Mouse (Mus musculus): ENCODE results near the gene Ninl.

The Ninl gene

DNA sequence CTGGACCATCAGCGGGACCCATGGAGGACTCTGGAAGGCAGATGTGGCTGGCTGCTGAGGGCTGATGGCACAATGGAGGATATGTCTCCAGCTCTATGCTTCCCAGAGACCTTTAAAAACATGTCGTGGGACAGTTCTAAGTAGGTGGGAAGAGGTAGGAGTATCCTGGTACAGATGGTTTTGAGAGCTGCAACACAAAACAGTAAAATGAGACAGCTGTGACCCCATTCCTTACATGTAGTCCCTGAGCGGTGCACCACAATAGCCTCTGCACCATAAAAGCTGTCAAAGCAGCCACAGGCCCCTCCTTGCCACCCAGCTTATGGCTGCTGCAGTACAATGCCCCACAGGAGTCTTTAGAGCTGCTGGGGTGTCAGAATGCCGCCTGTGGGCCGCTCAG is 41.6 kb downstream of the Ninl start:
- no peak for DNase-seq (ENCODE audit: low spot score in 2 of 2)

DNA sequence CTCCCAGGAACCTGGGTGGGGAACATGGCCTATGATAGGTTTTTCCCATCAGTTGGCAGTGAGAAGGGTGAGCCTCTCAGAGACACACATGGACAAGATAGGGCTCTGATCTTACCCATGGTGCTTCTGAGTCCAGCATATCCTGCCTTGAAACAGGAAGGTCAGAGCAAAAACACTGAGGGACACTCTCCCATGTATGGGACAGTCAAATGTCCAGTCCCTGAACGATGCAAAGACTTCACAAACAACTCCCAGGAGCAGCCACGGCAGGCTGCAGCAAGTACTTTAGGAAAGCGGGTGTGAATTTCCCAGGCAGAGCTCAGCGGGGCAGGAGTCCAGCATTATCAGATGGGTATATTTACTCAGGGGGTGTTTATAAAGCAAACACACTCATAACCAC is 43.9 kb downstream of the Ninl start:
- no peak for DNase-seq (ENCODE audit: low spot score in 2 of 2)

DNA sequence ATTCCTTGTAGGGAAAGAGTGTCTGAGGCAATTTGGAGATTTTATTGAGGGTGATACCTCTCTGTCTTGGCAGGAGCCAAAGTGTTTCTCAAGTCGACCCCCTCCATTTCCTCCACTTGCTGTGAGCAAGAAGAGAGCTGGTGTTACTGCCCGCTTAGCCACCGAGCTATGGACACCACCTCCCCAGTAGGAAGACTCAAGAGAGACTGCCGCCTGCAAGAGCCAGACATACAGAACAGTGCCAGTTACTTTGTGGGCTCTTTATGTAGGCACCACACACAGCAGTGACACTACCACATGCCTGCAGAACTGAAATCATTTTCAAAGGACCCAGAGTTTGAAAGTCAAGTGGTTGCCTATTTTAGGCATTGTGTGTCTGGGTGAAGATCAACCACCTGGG is 48.1 kb downstream of the Ninl start:
- DNase-seq (ENCODE audit: low spot score in 2 of 2): no peak

DNA sequence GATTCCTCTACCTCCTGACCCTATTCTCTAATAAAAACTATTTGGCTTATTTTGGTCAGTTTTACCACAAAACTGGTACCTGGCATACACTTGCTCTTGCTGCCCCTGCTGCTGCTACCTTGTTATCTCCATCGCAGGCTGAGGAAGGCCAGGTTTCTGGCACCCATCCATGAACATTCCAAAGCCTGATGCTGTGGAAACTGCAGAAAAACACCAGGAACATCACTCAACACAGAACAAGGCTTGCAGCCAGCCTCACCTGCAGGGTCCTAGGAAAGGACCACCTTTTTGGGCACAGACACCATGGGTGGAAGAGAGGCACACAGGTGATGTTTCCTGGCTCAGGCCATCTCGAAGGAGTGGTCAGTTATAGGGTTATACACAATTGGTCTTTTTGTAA is 48.7 kb downstream of the Ninl start:
- no peak for DNase-seq (ENCODE audit: low spot score in 2 of 2)

DNA sequence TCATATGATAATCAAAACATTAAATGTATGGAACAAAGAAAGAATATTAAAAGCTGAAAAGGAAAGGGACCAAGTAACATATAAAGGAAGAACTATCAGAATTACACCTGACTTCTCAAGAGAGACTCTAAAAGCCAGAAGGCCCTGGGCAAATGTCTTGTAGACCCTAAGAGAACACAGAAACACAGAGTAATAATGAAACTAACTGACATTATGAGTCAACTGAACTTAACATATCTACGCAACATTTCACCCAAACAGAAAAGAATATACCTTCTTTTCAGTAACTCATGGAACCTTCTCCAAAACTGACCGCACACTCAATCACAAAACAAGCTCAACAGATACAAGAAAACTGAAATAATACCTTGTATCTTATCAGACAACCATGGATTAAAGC is 53.8 kb downstream of the Ninl start:
- no peak for DNase-seq (ENCODE audit: low spot score in 2 of 2)

DNA sequence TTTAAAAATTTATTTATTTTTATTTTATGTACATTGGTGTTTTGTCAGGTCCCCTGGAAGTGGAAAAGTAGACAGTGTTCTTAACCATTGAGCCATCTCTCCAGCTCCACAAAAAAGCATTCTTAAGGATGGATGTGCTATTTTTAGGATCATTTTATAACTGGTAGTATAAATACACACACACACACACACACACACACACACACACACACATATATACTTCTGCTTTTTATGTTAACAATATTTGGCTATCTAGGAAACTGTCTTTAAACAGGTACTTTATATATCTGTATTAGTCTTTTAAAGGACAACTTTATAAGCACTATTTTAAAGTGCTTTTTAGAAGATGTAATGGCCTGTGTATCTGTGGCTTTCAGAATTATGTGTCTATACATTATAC is 57.1 kb downstream of the Ninl start:
- no peak for DNase-seq (ENCODE audit: low spot score in 2 of 2)

DNA sequence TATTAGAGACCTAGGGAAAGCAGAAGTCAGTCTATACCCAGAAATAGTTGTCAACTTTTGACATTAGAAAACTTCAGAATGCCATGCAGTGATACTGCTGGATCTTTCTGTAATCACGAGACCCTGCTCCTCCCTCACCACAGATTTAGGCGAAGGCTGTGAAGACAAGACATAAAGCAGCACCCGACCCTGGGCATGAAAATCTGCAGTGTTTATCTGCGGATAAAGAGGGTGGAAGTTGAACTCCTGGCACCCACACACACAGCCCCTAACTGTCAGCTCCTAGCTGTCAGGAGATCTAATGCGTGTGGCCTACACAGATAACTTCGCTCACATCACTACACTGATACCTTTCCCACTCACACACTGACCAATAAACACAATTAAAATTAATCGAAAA is 57.7 kb downstream of the Ninl start:
- no peak for DNase-seq (ENCODE audit: low spot score in 2 of 2)

DNA sequence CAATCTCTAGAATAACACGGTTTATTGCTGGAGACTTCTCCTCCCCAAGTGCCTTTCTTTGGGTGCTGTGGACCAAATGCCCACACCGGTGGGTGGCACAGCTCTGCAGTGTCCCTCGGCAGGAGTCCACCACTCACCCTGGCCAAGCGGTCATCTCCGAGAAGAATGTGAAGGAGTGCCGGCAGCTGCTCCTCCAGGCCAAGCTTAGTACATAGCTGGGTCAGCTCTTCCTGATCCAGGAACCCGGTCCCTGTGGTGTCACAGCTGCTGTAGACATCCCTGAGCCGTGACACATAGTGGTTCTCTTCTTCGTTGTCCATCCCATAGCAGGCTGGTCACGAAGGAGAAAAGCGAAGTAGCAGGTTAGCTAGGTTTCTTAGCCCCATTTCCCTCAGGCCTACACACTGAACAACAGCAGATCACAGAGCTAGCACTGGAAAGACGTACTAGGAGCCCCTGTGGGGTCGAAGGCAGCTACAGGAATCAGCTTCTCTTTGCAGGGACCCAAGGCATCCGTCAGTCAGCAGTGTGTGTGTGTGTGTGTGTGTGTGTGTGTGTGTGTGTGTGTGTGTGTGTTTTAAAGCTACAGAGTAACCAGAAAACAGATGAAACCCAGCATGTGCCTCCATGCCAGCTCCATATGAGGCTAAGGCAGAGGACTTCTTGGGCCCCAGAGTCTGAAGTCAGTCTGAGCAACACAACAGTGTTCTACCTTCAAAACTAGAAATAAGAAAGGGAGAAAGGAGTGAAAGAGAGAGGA is 59.1 kb downstream of the Ninl start:
- no peak for DNase-seq (ENCODE audit: low spot score in 2 of 2)

DNA sequence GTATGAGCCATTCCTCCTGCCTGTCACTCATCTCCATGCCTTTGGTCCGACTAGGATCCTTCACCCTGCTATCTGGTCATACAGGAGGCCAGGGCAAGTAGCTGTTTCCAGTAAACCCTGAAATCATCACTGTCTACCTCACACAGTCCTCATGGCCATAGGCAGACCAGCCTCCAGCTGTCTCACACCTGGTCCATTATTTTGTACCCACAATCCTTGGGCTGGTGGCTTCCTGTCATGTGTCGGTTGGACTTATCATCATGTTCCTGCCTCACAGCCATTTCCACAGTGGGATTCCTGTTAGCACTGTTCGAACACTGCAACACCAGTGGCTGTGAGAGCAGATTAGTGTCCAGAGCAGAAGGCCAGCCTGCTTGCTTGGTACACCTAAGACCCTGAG is 60.4 kb downstream of the Ninl start:
- DNase-seq (ENCODE audit: low spot score in 2 of 2): no peak

DNA sequence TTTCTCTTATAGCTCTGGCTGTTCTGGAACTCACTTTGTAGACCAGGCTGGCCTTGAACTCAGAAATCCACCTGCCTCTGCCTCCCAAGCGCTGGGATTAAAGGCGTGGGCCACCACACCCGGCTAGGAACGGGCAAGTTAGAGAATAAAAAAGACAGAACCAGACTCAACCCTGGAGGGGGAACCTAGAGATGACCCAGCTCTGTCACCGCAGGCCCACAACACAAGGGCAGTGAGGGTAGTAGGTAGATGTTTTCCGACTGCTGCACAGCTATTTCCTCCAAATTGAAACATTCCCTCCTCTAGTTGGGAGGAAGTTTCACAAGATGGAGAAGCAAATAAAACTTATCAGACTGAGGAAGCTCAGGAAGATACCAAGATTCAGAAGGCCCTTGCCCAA is 61.5 kb downstream of the Ninl start:
- DNase-seq (ENCODE audit: low spot score in 2 of 2): no peak

DNA sequence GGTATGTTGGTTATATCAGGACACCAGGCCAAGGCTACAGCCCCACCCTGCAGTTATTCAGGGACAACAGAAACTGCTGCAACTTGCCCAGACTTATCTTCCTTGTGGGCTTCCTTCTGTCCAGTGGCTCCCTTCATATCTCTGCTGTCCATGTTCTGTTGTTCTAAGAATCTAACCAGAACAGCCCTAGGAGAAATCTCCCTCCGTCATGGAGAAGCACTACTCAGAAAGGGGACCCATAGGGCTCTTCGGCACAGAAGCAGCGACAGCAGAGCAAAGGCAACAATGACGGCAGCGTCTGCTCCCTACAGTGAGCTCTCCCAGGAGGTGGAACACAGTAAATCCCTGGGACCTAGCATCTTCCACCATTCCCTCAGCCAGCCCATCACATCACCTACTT is 62.3 kb downstream of the Ninl start:
- no peak for DNase-seq (ENCODE audit: low spot score in 2 of 2)

DNA sequence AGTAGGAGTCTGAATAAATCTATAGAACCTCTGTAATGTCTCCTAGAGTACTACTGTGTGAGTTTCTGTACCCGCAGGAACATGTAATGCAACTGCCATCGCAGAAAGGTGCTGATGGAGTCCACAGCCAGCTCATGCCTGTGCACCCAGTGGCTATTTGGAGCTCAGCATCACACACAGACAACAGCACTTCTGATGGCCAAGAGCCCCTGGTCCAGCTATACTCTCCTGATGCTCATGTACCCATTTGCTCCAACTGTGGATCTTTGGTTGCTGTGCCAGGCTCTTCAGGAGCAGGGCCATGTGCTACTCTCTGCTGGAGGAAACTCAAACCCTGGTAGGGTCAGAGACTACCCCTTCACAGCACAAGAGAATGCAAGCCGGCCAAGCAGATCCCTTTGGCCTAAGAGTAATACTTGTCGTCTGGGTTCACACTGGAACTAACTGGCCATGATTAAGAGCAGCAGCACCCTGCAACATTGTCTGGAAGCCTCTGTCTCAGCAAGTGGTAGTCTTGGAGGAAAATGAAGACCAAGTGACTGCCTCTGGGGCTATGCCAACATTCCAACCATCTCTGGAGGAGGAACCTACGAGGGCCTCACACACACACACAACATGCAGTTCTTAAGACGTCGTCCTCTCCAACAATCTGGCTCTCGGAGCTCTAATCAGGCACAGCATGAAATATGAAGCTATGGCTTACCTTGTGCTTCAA is 65.6 kb downstream of the Ninl start:
- no peak for DNase-seq (ENCODE audit: low spot score in 2 of 2)

DNA sequence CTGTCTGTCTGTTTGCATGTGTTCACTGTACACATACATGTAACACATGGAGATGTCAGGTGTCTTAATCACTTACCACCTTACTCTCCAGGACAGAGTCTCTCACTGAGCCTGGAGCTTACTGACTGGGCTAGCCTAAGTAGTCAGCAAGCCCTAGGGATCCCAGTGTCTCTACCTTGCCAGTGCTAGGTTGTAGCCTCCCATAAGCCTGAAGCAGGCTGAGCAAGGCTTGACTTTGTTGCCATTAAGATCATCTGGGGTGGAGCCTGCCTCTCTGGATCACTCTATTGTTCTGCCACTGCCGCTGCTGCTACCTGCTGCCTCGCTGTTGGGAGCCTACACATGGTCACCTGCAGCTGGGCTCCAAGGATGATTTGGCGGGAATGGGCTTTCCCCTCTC is 66.5 kb downstream of the Ninl start:
- no peak for DNase-seq (ENCODE audit: low spot score in 2 of 2)

DNA sequence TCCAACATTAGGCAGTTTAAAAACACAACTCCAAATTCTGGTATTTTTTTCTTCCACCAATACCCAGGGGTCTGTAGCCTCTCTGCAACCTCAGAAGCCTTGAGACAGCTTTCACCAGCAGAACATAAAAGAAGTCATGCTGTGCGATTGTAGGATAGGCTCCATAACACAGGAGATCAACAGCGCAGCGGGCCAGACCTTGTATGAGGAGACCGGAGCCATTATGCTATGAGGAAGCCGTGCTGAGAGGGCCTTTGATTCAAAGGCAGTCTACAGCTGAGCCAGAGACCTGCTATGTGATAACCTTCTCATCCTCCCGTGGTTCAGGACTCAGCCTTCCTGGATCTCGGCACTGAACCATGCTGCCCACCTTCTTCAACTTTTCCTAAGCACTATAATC is 67.3 kb downstream of the Ninl start:
- no peak for DNase-seq (ENCODE audit: low spot score in 2 of 2)

DNA sequence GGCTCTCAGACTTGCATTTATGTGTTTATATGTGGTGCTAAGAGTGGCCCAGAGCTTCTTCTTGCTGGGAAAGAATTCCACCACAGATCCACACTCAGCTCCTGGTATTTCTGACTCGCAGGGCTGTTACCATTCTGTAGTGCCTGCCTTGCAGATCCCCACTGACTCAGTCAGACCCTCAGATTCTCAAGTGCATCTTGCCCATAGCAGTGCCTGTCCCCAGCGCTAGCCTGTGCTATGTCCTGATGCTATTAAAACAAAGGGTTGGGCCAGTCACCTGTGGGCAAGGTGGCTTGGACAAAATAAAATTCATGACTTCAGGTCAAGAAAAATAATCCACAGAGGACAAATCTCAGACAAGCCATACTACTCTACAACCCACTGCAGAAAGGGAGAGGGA is 70.0 kb downstream of the Ninl start:
- no peak for DNase-seq (ENCODE audit: low spot score in 2 of 2)

DNA sequence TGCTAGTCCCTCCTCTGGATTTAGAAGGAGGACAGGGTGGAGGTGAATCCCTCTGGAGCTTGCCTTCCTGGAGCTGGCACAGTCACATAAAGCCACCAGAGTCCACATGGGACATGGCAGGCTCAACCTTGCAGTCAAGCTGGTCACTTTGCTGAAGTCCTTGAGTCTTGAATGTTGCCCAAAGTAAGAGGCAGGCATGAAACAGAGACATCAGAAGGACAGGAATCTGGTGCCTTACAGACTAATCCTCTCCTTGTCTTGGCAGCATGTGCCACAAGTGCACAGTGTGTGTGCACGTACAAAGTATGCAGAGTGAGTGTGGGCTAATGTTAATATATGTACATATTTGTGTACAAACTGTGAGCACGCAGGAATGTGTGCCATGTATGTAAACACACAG is 71.7 kb downstream of the Ninl start:
- no peak for DNase-seq (ENCODE audit: low spot score in 2 of 2)

DNA sequence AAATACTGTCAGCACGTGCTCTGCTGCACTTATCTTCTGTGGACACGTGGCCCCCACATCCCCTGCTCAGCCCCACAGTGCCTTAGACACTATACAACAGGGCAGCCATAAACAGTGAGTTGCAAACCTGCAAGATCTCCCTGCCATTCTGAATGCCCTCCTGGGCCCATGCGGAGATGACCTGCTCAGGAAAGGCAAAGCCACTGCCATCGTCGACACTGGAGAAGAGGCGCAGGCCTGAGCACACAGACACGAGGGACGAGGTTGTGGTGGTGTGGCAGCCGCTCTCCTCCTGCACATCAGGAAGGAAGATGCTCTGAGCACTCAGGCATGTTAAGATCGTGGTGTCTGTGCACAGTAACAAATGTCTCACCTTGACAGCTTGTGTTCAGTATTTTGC is 73.2 kb downstream of the Ninl start:
- DNase-seq (ENCODE audit: low spot score in 2 of 2): no peak

DNA sequence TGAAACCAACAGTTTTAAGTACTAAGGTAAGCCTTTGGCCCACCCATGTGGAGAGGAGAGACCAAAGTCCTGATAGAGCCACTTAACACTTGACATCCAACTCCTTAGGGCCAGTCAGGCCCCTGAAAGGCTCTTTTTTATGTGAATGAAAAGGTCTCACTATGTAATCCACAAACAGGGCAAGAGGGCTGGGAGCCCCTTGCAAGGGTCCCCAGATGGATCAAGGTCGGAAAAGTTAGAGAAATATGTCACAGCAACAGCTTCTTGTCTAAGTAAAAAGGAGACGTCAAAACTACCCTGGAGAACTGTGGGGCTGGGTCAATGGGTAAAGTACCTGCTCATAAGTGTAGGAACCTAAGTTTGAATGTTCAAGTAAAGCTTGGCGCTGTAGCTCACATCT is 74.5 kb downstream of the Ninl start:
- DNase-seq (ENCODE audit: low spot score in 2 of 2): no peak

DNA sequence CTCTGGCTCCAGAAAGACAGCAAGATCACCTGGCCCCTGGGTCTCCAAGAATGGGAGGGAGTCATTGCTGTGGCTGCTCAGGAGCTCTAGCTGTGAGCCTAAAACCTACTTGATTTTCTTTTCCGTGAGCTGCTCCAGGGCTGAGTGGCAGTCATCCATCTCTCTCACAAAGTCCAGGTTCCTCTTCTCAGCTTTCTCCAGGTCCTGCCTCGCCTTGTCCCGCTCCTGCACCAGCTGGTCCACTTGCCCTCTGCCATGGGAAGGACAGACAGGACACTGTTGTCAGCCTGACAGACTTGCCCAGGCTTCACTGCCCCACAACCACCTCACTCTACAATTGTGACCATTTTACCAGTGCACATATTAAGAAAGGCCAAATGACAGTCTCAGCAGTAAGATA is 75.9 kb downstream of the Ninl start:
- DNase-seq (ENCODE audit: low spot score in 2 of 2): no peak

DNA sequence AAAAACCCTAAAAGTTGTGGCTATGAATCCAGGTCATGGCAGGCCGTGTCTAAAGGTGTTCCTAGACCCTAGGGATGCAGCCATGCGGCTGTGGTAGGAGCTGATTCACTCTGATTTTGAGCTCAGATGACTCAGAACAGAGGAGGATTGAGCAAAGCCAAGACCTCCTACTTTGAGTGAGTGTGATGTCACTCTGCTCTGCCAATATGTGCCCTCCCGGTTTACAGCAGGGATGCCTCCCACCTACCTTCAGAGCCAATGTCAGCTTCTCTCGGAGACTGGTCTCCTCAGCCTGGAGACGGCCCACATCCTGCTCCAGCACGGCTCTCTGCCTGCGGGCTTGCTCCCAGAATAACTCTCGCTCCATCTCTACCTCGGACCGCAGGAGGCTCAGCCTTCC is 79.7 kb downstream of the Ninl start:
- DNase-seq (ENCODE audit: low spot score in 2 of 2): no peak

DNA sequence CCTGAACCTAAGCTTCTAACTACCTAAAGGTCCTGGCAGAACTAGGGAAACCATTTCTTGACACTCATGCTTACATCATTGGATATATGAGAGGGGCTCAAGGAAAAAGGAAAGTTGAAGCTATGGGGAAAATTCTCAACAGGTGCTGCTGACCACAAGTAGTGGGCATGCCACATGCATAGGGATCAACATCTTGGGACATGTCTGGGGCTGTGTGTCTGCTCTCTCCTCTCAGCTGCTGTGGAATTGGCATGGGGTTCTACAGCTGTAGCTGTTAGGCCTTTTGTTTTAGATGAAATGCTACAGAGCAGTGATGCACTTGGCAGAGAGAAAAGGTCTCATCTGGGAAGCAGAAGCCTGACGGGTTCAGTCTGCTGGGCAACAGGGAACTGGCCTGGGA is 83.3 kb downstream of the Ninl start:
- no peak for DNase-seq (ENCODE audit: low spot score in 2 of 2)

DNA sequence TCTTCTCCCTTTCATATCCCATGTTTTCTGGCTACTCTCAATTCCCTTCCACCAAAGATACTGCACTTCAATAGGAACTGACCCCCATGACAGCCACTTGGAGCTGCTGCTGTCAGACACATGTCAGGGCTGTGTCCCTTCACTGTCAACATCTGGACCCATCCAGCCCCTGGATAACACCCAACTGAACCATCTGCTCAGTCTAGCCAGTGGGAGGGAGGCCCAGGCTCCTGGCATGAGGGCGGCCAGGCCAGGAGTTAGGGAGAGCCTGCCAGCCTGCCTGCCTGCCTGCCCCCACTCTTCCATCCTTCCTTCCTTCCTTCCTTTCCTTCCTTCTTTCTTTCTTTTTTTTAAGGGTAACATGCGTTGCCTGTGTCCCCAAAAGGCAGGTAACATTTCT is 88.0 kb downstream of the Ninl start:
- DNase-seq (ENCODE audit: low spot score in 2 of 2): no peak

DNA sequence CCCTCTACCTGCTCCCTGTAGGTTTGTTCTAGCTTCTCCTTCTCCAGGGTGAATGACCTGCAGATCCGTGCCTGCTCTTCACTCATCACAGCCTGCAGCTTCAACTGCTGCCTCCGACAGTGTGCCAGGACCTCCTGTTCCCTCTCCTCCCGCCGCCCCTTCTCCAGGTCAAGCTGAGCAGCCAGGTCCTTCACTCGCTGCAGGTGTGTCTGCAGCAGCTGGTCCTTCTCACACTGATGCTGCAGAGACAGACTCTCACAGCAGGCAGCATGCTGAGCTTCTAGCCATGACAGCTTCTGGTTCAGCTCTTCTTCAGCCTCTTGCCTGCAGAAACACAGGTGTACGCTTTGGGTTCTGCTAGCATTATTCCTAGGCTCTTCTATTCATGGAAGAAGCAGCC is 89.1 kb downstream of the Ninl start:
- DNase-seq (ENCODE audit: low spot score in 2 of 2): no peak

DNA sequence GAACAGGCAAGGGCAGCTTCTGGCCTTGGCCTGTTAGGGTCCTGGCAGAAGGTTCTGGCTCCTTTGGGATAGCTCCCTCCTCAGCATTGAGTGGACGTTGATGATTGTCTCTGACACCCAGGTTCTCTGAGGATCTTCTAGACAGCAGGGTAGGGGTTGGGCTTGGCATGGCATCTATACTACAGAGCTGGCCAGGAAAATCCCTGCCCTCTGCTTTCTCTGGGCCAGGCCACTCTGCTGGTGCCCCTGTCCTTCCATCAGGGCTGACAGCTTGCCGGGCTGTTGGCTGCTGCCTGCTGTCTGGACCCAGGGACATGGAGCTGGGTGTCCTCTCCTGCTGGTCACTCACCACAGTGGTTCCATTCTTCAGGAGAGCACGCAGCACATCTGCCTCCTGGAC is 89.5 kb downstream of the Ninl start:
- DNase-seq (ENCODE audit: low spot score in 2 of 2): no peak

Measured in heart, adult 9 months (tissue).